Mouse (Mus musculus) stomach, embryonic 14.5 days (tissue): Measurements from ENCODE around the gene Mxd1. TPM values are rescaled to one million over a fixed set of nuclear protein-coding genes. Genes with fewer than 3 reads are reported as not detected.

Experiments
- ATAC-seq: fragments of 200-750 bp; cut with Nextera tagmentation; 2 replicates; pipeline ENCODE4 v1.8.0; 2017; ENCODE audit warnings: low read depth, moderate TSS enrichment; ENCODE audit not compliant: insufficient number of reproducible peaks, insufficient read depth, low FRiP score
- H3K27ac ChIP-seq: fragments of 300-500 bp; sonication (generic); 2 replicates; pipeline ENCODE4 v1.5.1; 2014; ENCODE audit warnings: mild to moderate bottlenecking, low read length, moderate library complexity, mixed read lengths
- H3K27me3 ChIP-seq: fragments of 300-500 bp; sonication (generic); 2 replicates; pipeline ENCODE4 v1.6.1; 2014; ENCODE audit warnings: low read length, control low read depth, mixed read lengths; ENCODE audit not compliant: control insufficient read depth, insufficient read depth
- H3K36me3 ChIP-seq: fragments of 300-500 bp; sonication (generic); 2 replicates; pipeline ENCODE4 v1.6.1; 2014; ENCODE audit warnings: mild to moderate bottlenecking, control low read depth, low read length, moderate library complexity, mixed read lengths; ENCODE audit not compliant: control insufficient read depth, insufficient read depth
- H3K4me1 ChIP-seq: fragments of 300-500 bp; sonication (generic); 2 replicates; pipeline ENCODE4 v1.6.1; 2014; ENCODE audit warnings: low read length, control low read depth, mixed read lengths; ENCODE audit not compliant: control insufficient read depth, insufficient read depth
- H3K4me2 ChIP-seq: fragments of 300-500 bp; sonication (generic); replicated peaks from 2 replicates; pipeline ENCODE4 v1.6.1; 2014; ENCODE audit warnings: low read depth, low read length, control low read depth
- H3K4me3 ChIP-seq: fragments of 300-500 bp; sonication (generic); 2 replicates; pipeline ENCODE4 v1.5.1; 2014; ENCODE audit warnings: low read depth, low read length, control low read depth
- H3K9ac ChIP-seq: fragments of 300-500 bp; sonication (generic); replicated peaks from 2 replicates; pipeline ENCODE4 v1.6.1; 2014; ENCODE audit warnings: low read depth, mild to moderate bottlenecking, control low read depth, low read length, moderate library complexity, mixed read lengths
- H3K9me3 ChIP-seq: fragments of 300-500 bp; sonication (generic); 2 replicates; pipeline ENCODE4 v1.6.1; 2016; ENCODE audit warnings: low read depth, low read length, control low read depth; ENCODE audit not compliant: control insufficient read depth
- whole genome bisulfite sequencing: fragments of 180-500 bp; shearing (Covaris S2); extraction: QIAGEN DNeasy Blood & Tissue Kit; methylation state at CpG from one replicate; pipeline ENCODE4 v1.1.7; 2014; 5-methylcytosine and 5-hydroxymethylcytosine counted together
- polyA plus RNA-seq: library from polyadenylated mRNA; unstranded; fragments of >200 nt; fragmentation: Nextera tagmentation; extraction: Ambion mirVana; gene quantifications from 2 replicates; pipeline ENCODE4 v1.2.1, GENCODE M21; 2014

The Mxd1 gene
- polyA plus RNA-seq, 1 experiment from 2014 or later = 10.8 TPM

DNA sequence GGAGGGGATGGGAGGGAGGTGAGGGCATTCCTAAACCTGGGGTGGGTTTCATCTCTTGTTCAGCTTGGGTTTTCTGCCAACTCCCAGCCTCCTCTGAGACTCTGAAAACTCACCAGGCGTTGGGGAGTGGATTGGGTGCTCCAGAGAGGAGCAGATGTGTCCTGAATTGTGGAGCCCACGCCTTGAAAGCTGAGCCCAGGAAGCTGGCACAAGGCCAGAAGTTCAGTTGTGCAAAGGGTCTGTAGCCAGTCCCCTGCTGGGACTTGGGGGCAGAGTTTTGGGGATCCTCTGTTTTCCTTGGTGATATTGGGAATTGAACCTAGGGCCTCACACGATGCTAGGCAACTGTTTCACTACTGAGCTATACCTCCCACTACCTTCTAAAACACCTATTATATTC, 38.8 kb downstream of the Mxd1 start:
- 78% methylated on average over 3 of the region's 3 CpGs for WGBS
- no peak overlapping the region for H3K4me3 ChIP-seq
- H3K27me3 ChIP-seq = no peaks in the 10 kb centered on the region
- no peaks in the 10 kb centered on the region for H3K36me3 ChIP-seq
- no peaks in the 10 kb centered on the region for H3K4me1 ChIP-seq
- ATAC-seq = no peak
- H3K9me3 ChIP-seq = no peaks in the 10 kb centered on the region
- no peak overlapping the region for H3K9ac ChIP-seq
- no peak overlapping the region for H3K27ac ChIP-seq
- H3K4me2 ChIP-seq = no peak overlapping the region

DNA sequence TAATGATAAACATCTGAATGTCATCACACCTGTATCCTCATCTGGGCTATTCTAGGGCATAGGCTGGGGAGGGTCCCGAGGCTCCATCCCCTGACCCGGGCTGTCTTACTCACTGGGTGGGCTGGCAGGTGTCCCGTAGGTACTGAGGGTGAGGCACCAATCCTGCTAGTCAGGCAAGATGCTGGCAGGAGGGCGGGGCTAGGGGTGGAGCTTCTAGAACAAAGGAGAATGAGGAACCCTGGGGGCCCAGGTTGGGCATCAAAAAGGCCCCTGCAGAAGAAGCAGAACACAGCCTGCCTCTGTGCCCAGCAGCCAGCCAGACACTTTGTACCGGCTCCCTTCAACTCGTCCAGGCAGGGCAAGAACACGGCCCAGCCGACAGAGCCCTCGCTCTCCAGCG, 41.0 kb downstream of the Mxd1 start, which contains the start of gene Asprv1:
Gene Asprv1 (plus strand): TSS at position 219 of the 400 bp plus-strand sequence.
- H3K4me3 ChIP-seq = no peak within 1 kb of the TSS
- H3K27ac ChIP-seq = no peak within 1 kb of the TSS
- no peak within 1 kb of the TSS for H3K4me2 ChIP-seq
- H3K4me1 ChIP-seq = no peaks in the 10 kb centered on the region
- no peak within 1 kb of the TSS for H3K9ac ChIP-seq
- no peaks in the 10 kb centered on the region for H3K9me3 ChIP-seq
- H3K27me3 ChIP-seq = no peaks in the 10 kb centered on the region
- no peak for ATAC-seq
- H3K36me3 ChIP-seq = no peaks in the 10 kb centered on the region
- WGBS = 52% methylated on average over 10 of the region's 10 CpGs

DNA sequence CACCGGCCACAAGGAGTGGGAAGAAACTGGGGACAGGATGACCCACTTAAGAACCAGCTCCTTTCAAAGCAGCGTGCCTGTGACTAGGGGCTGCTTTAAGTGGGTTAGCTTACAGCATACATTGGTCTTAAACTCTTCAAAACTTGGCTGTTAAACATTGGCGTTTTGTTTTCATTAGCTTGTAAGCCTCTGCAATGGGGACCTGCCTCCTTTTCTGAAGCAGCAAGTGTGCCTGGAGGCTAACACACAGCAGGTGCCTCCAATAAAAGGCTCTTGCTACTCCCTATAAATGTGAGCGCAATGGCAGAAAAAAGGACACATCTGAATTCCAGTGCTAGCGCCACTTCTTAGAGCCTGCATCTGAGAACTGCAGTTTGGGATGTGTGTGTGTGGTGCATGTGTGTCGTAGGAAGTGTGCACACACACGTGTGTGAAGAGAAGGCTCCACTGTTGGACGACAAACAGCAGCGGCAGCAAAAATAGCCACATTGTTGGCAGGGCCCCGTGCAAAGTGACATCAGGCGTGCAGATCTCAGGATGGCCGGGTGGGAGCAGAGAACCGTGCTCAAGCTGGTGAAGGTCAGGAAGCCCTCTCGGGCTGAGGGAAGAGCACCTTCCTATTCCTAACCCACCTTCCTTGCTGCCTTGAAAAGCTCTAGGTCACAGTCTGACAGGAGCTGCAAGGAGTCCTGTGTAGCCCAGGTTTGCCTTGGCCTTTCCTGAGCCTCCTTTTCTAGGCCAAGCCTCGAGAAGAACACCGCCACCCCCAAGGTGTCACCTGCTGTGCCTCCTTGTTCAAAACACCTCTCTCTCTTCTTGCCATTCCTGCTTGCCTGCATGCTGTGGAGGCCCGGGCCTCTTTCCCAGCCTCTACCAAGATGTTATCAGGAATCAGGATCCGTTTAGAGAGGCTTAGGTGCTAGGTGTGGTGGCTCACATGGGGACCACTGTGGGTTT, 44.6 kb downstream of the Mxd1 start:
- Histone ChIP-seq H3K27ac (no peak overlapping the region), H3K4me2 (no peak overlapping the region), H3K9ac (no peak overlapping the region), H3K4me1 (no peaks in the 10 kb centered on the region), H3K36me3 (no peaks in the 10 kb centered on the region), H3K4me3 (no peak overlapping the region), H3K9me3 (no peaks in the 10 kb centered on the region), H3K27me3 (no peaks in the 10 kb centered on the region)
- ATAC-seq = no peak
- WGBS = 68% methylated on average over 18 of the region's 18 CpGs

DNA sequence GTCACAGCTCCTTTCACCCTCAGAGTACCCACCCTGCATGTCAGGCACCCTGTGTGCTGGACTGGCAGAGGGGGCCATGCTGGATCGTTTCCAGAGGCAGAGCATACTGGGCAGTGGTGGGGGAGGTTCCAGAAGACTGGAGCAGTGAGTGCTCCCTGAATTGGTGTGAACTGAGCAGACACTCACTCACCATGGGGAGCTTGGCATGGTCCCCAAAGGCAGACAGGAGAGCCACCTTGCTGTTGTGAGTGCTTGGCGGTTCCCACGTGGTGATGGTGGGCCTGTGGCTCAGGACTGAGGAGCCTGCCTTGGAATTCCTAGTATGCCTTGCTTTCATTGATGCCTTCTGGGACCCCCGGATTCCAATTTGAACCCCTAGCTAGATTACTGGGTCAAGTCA, 45.8 kb downstream of the Mxd1 start:
- H3K9me3 ChIP-seq = no peaks in the 10 kb centered on the region
- 86% methylated on average over 4 of the region's 4 CpGs for WGBS
- H3K4me2 ChIP-seq = no peak overlapping the region
- no peaks in the 10 kb centered on the region for H3K27me3 ChIP-seq
- H3K27ac ChIP-seq = no peak overlapping the region
- H3K36me3 ChIP-seq = no peaks in the 10 kb centered on the region
- H3K4me1 ChIP-seq = no peaks in the 10 kb centered on the region
- ATAC-seq = no peak
- H3K4me3 ChIP-seq = no peak overlapping the region
- H3K9ac ChIP-seq = no peak overlapping the region

DNA sequence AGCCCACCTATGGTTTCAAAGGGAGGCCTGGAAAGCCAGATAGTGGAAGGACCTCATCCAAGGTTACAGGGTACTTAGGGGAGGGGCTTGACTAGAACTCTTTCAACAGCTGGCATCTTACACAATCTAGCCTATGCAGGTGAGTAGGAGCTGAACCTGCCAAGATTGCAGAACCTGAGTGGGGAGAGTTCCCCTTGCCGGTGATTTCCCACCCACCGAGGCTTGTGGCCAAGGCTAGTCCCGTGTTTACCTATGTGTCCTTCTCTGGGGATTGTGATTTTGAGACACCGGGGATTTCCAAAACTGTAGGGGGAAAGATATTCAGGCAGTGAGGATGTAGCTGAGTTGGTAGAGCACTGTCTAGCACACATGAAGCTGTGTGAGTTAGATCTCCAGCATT, 53.7 kb downstream of the Mxd1 start:
- ATAC-seq = no peak
- Histone ChIP-seq H3K4me1 (no peaks in the 10 kb centered on the region), H3K27me3 (no peaks in the 10 kb centered on the region), H3K4me2 (no peak overlapping the region), H3K9me3 (no peaks in the 10 kb centered on the region), H3K4me3 (no peak overlapping the region), H3K9ac (no peak overlapping the region), H3K36me3 (no peaks in the 10 kb centered on the region), H3K27ac (no peak overlapping the region)
- 82% methylated on average over 4 of the region's 4 CpGs for WGBS

DNA sequence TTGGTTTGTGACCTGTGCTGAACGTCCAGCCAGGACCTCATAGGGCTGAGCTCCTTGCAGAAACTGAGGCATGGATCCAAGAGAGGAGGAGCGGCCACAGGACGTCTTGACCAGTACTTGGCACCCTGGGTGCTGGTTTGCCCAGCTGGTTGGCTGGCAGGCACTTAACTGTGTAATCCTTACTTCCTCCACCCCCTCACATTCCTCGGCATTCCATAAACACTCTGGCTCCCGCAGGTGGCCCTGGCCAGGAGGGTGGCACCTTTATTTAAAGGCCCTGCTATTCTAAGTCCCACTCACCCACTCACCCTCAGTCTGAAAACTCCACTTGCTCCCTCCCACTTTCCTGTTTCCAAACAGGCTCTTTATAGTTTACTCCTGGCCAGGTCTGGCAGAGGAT, 58.2 kb downstream of the Mxd1 start:
- Histone ChIP-seq H3K9ac (no peak overlapping the region), H3K36me3 (no peaks in the 10 kb centered on the region), H3K27ac (no peak overlapping the region), H3K9me3 (no peaks in the 10 kb centered on the region), H3K4me1 (no peaks in the 10 kb centered on the region), H3K27me3 (no peaks in the 10 kb centered on the region), H3K4me2 (no peak overlapping the region), H3K4me3 (no peak overlapping the region)
- ATAC-seq = no peak
- WGBS = 53% methylated on average over 5 of the region's 5 CpGs

DNA sequence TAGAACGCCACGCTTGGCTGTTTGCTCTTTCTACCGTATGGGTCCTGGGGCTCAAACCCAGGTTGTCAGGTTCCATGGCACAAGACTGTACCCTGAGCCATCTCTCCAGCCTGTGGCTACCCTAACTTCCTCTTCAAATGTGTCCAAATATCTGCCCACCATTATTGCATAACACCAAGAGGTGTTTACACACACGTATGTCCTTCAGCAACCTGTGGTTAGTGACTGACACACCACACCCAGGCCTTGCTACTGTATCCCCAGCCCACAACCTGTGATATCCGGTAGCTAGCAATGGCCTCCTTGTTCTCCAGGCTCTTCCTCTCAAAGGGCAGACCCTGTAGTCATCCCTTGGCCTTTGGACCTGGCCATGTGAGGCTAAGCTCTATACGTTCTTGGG, 59.7 kb downstream of the Mxd1 start:
- Histone ChIP-seq H3K9me3 (no peaks in the 10 kb centered on the region), H3K27ac (no peak overlapping the region), H3K4me3 (no peak overlapping the region), H3K9ac (no peak overlapping the region), H3K36me3 (no peaks in the 10 kb centered on the region), H3K4me1 (no peaks in the 10 kb centered on the region), H3K27me3 (no peaks in the 10 kb centered on the region), H3K4me2 (no peak overlapping the region)
- ATAC-seq = no peak
- WGBS = 90% methylated on average over 6 of the region's 6 CpGs

DNA sequence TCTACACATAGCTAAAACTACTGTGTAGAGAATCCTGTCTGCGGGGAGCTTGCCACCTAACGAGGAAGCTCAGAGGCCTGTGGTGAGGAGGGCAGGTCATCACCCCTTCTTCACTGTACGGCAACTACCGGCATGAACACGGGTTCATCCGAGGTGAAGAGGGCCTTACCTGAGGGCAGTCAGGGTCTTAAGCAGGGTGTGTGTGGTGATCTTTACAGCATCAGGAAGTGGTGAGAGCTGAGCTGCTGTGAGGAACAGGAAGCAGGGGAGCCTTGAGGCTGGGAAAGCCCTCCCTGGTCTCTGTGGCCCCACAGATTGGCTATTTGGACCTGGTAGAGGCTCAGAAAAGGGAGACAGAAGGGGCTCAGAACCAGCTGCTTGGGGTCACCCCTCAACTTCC, 61.5 kb downstream of the Mxd1 start:
- no peak overlapping the region for H3K9ac ChIP-seq
- H3K27me3 ChIP-seq = no peaks in the 10 kb centered on the region
- no peaks in the 10 kb centered on the region for H3K9me3 ChIP-seq
- no peaks in the 10 kb centered on the region for H3K36me3 ChIP-seq
- ATAC-seq = no peak
- no peak overlapping the region for H3K4me3 ChIP-seq
- no peak overlapping the region for H3K4me2 ChIP-seq
- WGBS = 79% methylated on average over 6 of the region's 6 CpGs
- no peak overlapping the region for H3K27ac ChIP-seq
- H3K4me1 ChIP-seq = no peaks in the 10 kb centered on the region

DNA sequence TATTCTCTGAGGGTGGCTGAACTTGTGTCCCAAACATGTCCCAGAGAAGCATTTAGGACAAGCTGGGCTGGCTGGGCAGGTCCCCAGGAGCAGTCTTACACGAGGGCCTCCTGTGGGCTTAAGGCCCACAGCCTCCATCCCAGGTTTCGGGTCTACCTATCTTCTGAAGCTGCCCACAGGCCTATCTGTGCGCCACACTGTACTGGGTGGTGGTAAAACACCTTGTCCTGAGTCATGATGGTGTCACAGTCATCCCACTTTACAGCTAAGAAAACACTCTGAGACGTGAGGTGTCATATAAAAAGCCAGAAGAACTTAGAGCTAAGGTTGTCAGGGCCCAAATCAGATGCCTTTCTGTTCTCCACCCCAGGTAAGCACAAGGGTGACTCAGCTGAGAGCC, 62.7 kb downstream of the Mxd1 start:
- H3K27me3 ChIP-seq = no peaks in the 10 kb centered on the region
- H3K9ac ChIP-seq = no peak overlapping the region
- no peak for ATAC-seq
- no peak overlapping the region for H3K4me3 ChIP-seq
- H3K4me1 ChIP-seq = no peaks in the 10 kb centered on the region
- H3K4me2 ChIP-seq = no peak overlapping the region
- H3K27ac ChIP-seq = no peak overlapping the region
- WGBS = 86% methylated on average over 4 of the region's 4 CpGs
- no peaks in the 10 kb centered on the region for H3K9me3 ChIP-seq
- no peaks in the 10 kb centered on the region for H3K36me3 ChIP-seq
